Comparison of ENCODE assay signal across 8 mouse cellular contexts in genomic region chr17:34629796-34630603, GRCm38 (mm10). TPM values are rescaled to one million over a fixed set of nuclear protein-coding genes. Genes with fewer than 3 reads are reported as not detected.
A peak's percentile ranks its signal among the peaks of the same experiment; 100 is the strongest.
DNase-seq lines count a peak whose midpoint lies in the region; ATAC-seq and TF ChIP-seq lines count a peak whose summit lies in the region.

No protein-coding gene starts in this region.

- no peak for TF ChIP-seq CTCF in testis, adult 2 months (IDR thresholded peaks at IDR 0.05; ENCODE audit: control insufficient read depth, insufficient read depth, insufficient replicate concordance, low read depth, low read length)

- H3K4me2 ChIP-seq in liver, embryonic 15.5 days, result peak overlapping the region; percentile 58

- H3K4me3 ChIP-seq in testis, adult 2 months (ENCODE audit: control insufficient read depth, low read depth, low read length), result peak overlapping the region; percentile 50
- no peak overlapping the region for H3K4me3 ChIP-seq in liver, embryonic 15.5 days (replicated peaks)

- H3K27me3 ChIP-seq in testis, adult 2 months (ENCODE audit: control insufficient read depth, insufficient read depth, low read length), result peaks cover 5% of the 10 kb centered on the region; the same call in 1 of the 2 replicates
- peaks cover 68% of the 10 kb centered on the region for H3K27me3 ChIP-seq in liver, embryonic 15.5 days

- DNase-seq in cerebellum, adult 11-12 months, result peak; percentile 72
- DNase-seq in cerebellum, postnatal 4 days (ENCODE audit: low spot score in 2 of 2), result no peak
- no peak for DNase-seq in testis, postnatal 10 days (ENCODE audit: low spot score)
- DNase-seq in thymus, postnatal 4 days, result peak; percentile 80
- no peak for DNase-seq in spleen, postnatal 36 days (ENCODE audit: low spot score in 2 of 2)
- DNase-seq in right cerebral cortex, adult 18-20 months, result no peak

- no peak overlapping the region for H3K27ac ChIP-seq in testis, adult 2 months (ENCODE audit: control insufficient read depth, insufficient read depth, low read depth, low read length)
- no peak overlapping the region for H3K27ac ChIP-seq in liver, embryonic 15.5 days (replicated peaks)

- H3K9ac ChIP-seq in liver, embryonic 15.5 days, result no peak overlapping the region

- ATAC-seq in liver, embryonic 15.5 days (ENCODE audit: insufficient read depth), result no peak

- H3K4me1 ChIP-seq in testis, adult 2 months (ENCODE audit: control insufficient read depth, insufficient read depth, low read length), result peaks cover 51% of the 10 kb centered on the region
- H3K4me1 ChIP-seq in liver, embryonic 15.5 days (replicated peaks), result peaks cover 63% of the 10 kb centered on the region

- no peaks in the 10 kb centered on the region for H3K9me3 ChIP-seq in liver, embryonic 15.5 days (replicated peaks)

- no peak for TF ChIP-seq POLR2A in testis, adult 2 months (IDR thresholded peaks at IDR 0.05; ENCODE audit: control insufficient read depth, low read depth, low read length)

- no peaks in the 10 kb centered on the region for H3K36me3 ChIP-seq in testis, adult 2 months (ENCODE audit: control insufficient read depth, insufficient read depth, low read length)
- H3K36me3 ChIP-seq in liver, embryonic 15.5 days (replicated peaks), result peaks cover 6% of the 10 kb centered on the region

- 9% methylated on average over 12 of the region's 12 CpGs for WGBS in liver, embryonic 15.5 days (ENCODE audit: insufficient replicate concordance)

RNA-seq across cellular contexts. Expression of gene Prrt1, which starts 0.7 kb away (rescaled TPM):
- 1.5 and 1.6 TPM in 2 replicates for polyA plus RNA-seq in testis, adult 2 months (2012; rRNA removed)
- polyA plus RNA-seq in liver, embryonic 15.5 days (2015; fragmentation: Nextera tagmentation; extraction: Ambion mirVana), result not detected in 2 replicates

RNA-seq across cellular contexts. Expression of gene Ppt2, which starts 1.7 kb away (rescaled TPM):
- polyA plus RNA-seq in testis, adult 2 months (2012; rRNA removed), result 15.9 and 20.2 TPM in 2 replicates
- 10.7 and 10.8 TPM in 2 replicates for polyA plus RNA-seq in liver, embryonic 15.5 days (2015; fragmentation: Nextera tagmentation; extraction: Ambion mirVana)

RNA-seq across cellular contexts. Expression of gene Egfl8, which starts 14.2 kb away (rescaled TPM):
- 0.53 and 0.54 TPM in 2 replicates for polyA plus RNA-seq in testis, adult 2 months (2012; rRNA removed)
- polyA plus RNA-seq in liver, embryonic 15.5 days (2015; fragmentation: Nextera tagmentation; extraction: Ambion mirVana), result 0.20 and 0.33 TPM in 2 replicates

RNA-seq across cellular contexts. Expression of gene Fkbpl, which starts 14.6 kb away (rescaled TPM):
- polyA plus RNA-seq in testis, adult 2 months (2012; rRNA removed), result 156 and 172 TPM in 2 replicates
- polyA plus RNA-seq in liver, embryonic 15.5 days (2015; fragmentation: Nextera tagmentation; extraction: Ambion mirVana), result 4.0 and 5.0 TPM in 2 replicates

RNA-seq across cellular contexts. Expression of gene Atf6b, which starts 16.9 kb away (rescaled TPM):
- polyA plus RNA-seq in testis, adult 2 months (2012; rRNA removed), result 27.9 and 28.4 TPM in 2 replicates
- 19.9 and 21.2 TPM in 2 replicates for polyA plus RNA-seq in liver, embryonic 15.5 days (2015; fragmentation: Nextera tagmentation; extraction: Ambion mirVana)

Comparison
In these comparisons a context has a peak if more than half of its experiments do, and no peak if none do; other contexts are left out.
1. DNase-seq: peak in cerebellum, adult 11-12 months (single experiment) and thymus, postnatal 4 days (single experiment); none in cerebellum, postnatal 4 days (0 of 2), testis, postnatal 10 days (single experiment), spleen, postnatal 36 days (0 of 2) and right cerebral cortex, adult 18-20 months (single experiment).